Mouse (Mus musculus) 3T3-L1 (cell line): ENCODE results near the gene Map6d1.
A peak's percentile ranks its signal among the peaks of the same experiment; 100 is the strongest.

Experiments used
- DNase-seq: peaks from one replicate; pipeline ENCODE4 v3.0.0-alpha.2; 2015; ENCODE audit warnings: low read depth, low spot score

Gene Map6d1

DNA sequence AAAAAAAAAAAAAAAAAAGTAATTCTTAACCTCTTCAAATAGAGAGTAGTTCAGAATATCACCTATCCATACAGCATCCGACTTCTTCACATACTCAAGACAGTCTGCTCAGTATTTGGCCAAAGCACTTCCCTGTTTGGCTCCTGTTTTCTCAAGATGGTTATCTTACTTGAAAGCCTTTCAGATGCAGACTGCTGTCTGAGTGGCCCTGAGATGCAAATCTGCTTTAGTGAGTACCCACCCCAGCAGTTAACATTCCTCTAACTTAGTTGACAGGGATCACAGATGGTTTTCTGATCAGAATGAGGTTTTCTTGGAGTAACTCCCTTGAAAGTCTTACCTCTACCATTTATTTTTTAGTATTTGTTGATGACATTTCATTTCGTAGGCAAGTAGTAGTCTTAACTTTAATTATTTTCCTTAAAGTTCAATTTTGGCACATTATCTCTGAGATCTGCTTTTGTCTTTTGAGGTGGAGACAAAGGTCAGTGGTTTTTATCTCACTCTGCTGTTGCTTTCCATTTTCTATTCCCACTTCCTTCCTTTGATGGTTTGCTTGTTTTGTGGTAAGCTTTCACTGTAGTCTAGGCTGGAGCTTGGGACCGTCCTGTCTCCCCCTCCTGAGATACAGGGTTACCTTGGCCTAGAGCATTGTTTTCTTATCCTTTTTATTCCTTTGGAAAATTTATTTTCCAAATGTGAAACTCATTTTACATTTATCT lies 49.8 kb downstream of the Map6d1 start:
- DNase-seq: no peak

GRCm38 (mm10) chr16:20185368-20185767 lies 55.8 kb downstream of the Map6d1 start:
- DNase-seq: peak; percentile 76
